Mouse (Mus musculus): ENCODE measurements around the gene Tmem74b.

The Tmem74b gene

DNA sequence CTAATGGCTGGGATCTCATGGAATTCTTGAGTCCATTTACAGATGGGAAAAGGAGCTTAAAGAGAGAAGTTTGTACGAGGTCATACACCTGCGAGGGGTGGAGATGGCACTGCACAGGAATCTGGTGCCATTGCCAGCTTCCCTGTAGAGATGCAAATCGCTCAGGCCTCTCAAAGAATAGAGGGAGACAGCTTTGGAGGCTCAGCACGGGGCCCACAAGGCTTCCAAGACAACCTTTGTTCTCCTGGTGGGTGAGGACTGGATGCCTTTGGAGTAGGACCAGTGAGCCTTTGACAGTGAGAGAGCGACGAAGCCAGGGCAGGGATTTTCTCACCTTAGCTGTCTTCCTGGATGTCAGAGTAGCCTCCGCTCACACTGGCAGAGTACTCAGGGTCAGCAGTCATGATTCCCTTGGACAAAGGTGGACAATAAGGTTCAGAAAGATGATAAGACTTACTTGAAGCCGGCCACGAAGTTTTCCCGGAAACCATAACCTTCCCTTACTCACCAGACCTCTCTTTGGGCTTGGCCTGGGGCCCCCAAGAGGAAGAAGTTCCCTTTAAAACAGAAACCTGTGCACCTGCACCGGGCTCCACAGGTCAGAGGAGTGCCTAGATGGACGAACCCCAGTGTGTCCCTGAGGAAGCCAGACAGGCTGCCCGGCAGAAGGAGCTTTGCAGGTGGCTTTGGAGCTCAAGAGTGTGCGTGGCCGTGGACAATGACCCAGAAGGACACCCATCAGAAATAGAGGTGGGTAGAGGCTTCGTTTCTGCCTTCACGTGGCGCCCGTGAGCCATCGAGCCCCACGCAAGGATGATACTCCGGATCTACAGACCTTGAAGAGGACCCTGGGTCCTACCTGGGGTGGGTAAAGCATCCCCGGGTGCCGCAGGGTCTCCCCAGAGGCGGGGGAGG is at the start of gene Tmem74b:
Gene Tmem74b (plus strand): TSS at position 778 of the 915 bp plus-strand sequence.
- DNase-seq (ENCODE audit: low spot score in 2 of 2) = no peak

DNA sequence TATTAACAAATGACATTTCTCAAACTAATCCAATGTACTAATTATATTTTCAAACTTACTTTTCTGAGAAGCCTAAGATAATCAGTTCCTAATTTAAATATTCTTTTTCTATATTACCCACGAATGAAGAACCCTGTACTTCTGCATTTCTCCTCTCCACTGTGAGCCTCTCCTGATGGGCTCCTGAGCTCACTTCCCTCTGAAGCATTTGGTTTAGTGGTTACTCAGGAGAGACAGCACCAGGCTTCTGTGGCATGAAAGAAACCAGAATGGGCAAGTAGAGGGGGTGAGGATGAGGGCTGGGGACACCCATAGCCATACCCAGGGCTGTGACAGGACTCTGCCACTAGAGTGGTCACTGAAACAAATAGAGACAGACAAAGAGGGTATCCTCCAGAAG is 49.8 kb upstream of the Tmem74b start:
- DNase-seq (ENCODE audit: low spot score in 2 of 2) = no peak

DNA sequence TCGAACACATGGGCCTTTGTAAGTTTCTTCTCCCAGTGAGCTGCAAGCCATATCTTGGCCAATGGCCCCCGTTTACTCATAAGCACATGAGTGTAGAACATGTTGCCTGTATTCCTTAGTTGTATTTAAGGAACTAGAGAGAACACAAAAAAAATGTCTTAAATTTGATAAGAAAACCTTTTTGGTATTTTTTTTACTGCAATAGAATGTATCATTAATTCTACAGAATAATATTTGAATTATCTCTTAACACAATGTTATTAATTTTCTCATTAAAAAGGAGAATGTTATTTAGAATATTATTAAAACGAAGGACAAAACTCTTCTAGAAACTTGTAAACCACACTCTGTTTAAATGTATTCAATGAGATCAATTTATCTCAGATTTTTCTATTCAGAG is 33.4 kb upstream of the Tmem74b start, which contains the start of gene Rad21l:
Gene Rad21l (minus strand): TSS at position 101 of the 400 bp plus-strand sequence.
- no peak for DNase-seq (ENCODE audit: low spot score in 2 of 2)

DNA sequence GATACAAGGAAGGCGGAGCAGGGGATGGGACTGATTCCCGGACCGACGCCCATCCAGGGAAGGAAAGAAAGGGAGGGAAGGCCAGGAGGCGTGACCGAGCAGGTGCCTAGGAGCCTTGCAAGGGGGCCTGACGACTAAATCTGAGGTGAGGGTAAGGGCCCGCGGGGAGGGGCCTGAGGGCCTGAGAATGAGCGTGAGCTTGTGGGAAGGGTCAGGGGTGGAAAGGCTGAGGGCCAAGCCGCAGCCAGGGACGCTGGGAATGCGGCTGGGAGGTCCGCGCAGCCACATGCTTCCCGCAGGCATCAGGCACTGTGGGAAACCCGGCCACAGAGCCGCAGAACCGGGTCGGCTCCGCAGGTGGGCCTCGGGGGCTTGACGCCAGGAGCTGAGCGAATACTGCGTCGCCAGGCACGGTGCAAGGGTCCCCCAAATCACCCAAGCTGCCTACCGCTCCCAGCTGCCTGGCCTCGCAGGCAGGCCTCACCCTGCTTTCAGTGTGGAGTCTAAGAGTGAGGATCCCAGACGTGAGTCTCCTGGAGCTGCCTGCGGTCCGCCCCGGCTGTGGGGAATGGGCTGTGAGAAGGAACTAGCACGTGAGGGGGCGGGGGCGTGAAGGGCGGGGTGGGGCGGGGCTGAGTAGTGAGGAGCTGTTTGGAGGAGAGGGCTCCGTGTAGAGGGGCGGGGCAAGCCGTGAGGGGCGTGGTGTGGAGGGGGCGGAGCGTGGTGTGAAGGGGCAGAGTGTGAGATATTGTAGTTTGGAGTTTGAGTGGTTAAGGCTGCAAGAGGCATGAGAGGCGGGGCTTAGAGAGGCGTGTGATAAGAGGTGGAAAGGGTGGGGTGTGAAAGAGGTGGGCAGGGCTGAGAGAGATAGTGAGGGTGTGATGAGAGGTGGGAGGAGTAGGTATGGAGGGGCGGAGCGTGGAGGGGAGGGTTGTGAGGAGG is 31.5 kb upstream of the Tmem74b start:
- DNase-seq (ENCODE audit: low spot score in 2 of 2) = peak in 1 of 2 experiments; percentile 13

DNA sequence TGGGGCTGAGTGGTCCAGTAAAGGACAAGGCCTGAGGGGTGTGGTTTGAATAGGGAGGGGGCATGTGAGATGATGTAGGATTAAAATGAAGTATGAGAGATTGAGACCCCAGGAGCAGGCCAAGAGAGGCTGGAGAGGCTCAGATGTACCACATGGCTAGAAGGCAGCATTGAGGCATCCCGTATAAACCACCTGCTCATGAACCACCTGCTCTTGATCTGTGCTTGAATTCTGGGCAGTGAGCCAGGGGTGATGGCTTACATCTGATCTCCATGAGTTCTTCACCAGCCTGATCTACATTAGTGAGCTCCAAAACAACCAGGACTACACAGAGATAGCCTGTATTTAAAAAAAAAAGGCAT is 30.9 kb upstream of the Tmem74b start:
- no peak for DNase-seq (ENCODE audit: low spot score in 2 of 2)

DNA sequence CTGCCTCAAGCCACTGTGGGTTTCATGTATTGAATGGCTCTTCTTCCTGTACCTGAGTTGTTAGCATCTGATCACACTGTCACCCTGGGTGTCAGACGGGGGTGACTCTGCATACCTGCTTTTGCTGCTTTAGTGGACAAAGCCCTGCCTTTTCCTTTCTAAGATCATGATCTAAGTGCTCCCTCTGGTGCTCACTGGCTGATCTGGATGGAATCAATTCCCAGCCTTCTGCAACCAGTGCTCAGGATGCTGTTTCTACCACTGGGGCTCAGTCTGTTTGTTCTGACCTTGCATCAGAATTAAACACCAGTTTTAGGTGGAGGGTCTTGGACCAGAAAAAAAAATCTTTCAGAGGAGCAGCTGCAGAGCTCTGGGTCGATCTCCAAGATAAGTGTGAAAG is 25.6 kb upstream of the Tmem74b start:
- no peak for DNase-seq (ENCODE audit: low spot score in 2 of 2)

DNA sequence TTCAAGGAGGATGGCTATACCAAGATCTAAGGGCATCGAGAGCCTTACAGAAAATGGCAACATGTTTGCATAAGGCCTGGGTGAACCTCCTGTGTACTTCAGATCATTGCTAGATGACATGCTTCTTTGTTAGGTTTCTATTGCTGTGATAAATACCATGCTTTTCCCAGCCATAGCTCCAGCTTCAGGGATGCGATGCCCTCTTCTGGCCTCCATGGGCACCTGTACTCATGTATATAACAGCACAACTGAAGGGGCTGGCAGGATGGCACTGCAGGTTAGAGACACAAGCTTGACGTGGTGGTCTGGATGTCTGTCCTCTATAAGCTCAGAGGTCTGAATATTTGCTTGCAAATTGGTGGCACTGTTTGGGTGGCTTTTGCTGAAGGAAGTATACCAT is 19.5 kb upstream of the Tmem74b start:
- DNase-seq (ENCODE audit: low spot score in 2 of 2) = no peak

DNA sequence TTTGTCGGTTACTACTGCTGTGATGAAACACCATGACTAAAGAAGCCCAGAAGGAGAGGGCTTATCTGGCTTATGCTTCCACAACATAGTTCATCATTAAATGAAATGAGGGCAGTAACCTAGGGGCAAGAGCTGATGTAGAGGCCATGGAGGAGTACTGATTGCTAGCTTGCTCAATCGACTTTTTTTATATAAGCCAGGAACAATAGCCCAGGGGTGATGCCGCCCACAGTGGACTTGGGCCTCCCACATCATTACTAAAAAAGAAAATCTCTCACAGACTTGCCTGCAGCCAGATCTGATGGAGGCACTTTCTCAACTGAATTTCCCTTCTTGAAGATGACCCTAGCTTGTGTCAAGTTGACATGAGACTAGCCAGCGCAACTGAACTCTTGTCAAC is 18.8 kb upstream of the Tmem74b start:
- DNase-seq (ENCODE audit: low spot score in 2 of 2) = no peak

DNA sequence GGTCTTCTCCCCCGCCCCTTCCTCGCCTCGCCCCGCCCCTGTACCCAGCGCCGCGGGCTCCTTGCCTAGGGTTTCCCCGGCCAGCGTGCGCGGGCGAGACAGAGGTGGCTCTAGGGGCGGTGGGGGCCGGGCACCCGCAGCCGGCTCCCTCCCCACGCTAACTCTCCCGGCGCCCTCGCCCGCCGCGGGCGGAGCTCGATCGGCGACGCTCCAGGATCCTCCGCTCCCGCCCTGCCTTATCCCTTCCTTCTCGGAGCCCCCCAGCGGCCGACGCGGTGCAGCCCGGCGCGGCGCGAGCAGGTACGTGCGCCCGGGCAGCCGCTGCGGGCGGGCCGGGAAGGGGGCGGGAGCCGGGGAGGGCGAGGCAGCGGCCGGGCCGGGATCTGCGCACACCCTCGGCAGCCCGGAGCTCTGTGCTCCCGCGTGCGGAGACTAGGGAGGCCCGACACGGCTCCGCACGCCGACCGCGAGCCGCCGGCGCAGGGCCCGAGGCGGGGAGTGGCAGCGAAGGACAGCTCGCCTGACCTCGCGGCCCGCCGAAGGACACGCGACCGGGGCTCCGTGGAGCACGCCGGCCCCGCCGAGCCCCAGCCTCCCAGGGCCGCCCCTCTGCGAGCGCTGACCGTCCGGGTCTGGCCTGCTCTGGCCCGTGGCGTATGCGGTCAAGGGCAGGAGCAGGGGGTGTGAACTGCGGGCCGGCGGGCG is 490 bp downstream of the Tmem74b start:
- DNase-seq (ENCODE audit: low spot score in 2 of 2) = no peak

DNA sequence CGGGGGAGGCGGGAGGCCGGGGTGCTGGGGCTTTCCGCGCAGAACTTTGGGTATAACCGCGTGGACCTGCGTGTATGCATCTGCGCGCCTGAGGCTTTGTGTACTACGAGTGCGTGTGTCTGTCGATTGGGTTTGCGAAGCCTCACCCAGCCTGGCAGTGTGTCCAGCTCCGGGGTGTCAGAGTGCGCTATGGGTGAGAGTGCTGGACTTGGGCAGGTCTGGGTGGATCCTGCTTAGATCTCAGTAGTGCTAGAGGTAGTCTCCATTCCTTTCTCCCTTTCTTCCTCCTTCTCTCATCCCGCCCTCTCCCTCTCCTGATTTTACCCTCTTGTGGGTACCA is 1.0 kb downstream of the Tmem74b start:
- DNase-seq (ENCODE audit: low spot score in 2 of 2) = no peak

DNA sequence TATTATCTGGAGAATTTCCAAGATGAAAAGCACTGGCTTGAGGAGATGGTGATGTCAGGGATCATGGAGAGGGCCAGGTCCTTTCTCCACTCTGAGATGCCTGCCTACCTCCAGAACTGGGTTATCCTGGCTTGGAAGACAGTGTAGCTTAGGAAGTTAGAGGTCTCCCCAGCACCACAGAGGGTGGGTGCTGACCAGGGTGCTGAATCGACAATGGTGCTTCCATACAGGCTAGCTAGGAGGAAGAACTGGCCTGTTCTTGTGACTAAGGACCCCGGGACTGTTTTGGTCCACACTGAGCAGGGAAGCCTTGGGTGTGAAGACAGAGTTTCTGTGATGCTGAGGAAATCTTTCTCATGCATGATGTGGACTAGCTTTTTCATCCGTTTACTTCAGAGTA is 10.8 kb downstream of the Tmem74b start:
- peak in 1 of 2 experiments; percentile 21 for DNase-seq (ENCODE audit: low spot score in 2 of 2)

DNA sequence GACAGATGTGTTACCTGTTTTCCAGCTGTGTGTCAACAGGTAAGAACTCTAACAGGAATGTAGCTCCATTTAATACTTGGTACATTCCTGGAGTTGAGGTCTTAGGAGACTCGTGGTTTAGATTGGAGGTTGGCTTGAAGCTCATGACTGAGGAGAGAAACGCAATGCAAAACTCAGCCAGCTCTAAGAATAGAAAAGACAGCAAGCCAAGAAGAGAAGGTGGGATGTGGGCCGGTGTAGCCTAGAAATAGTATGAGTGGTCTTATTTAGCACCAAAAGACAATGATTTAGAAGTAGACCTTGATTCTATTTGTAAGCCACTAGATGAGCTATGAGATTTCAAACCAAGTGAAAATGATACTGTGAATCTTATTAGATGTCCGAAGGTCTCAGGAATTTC is 13.7 kb downstream of the Tmem74b start:
- no peak for DNase-seq (ENCODE audit: low spot score in 2 of 2)

DNA sequence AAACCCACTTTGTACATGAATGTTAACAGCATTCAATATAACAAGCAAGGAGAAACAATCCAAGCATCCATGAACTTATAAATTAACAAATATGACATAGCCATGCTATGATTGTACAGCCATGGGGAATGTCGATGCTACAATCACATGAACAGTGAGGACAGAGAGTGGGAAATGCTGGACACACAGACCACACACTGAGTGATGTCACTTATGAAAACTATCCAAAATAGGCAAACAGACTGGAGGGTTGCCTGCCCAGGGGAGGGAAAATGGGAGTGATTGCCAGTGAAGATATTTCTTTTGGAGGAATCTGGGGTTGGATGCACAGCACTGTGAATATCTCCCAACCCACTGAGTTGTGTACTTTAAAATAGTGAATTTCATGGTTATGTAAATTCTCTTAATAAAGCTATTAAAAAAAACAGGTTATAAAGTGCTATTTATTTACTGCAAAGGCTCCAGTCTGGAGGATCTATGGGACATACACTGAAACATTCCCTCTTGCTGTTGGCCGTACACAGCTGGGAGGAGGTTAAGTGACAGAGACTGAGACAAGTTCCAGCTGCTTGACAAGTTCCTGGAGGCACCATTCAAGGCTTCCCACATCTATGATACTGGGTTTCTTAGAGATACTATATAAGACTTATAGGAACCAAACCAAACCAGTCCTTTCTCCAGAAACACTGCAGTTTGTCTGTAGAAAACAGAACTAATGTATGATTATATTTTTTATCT is 14.7 kb downstream of the Tmem74b start:
- no peak for DNase-seq (ENCODE audit: low spot score in 2 of 2)

DNA sequence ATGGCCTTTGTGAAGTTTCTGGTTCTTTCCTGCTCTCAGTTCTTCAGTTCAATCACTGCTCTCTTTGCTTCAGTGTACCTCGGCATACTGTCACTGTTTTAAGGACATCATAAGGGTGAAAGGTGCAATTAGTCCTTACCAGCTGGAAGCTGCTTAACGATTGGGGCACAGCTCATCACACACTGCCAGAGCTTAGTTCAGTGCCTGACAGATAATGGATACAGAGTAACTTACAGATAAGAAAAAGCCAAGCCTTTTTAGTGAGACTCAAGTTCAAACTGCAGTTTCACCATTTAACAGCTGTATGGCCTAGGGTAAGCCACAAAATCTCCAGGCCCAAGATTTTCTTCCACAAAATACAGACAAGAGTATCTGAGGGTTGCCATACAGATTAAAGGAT is 22.3 kb downstream of the Tmem74b start:
- DNase-seq (ENCODE audit: low spot score in 2 of 2) = no peak

DNA sequence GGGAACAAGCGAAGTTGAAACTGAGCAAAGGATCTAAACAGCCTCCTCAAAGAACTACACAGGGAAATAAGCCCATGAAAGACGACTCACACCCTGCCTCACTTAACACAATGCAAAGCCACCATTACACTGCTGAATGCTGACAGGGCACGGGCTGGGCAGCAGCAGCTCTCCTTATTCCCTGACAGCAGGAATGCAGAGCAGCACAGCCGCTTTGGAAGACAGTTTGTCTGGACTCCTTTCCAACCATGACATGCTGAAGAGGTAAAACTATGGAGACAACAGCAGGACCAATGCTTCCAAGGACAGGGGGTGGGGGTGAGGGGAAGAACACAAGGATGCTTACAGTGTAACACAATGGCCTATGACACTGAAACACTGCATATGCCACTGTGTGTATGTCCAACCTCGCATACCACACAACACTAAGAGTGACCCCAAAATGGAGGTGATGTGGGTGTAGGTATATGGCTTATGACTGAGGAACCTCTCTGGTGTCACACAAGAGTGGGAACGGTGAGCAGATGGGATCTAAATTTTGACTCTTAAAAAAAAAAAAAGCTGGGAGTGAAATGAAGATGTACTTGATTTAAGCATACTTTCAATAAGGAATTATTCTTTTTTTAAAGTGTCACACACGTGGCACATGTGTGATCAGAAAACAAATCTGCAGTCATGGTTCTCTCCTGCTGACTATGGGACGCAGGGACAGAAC is 31.5 kb downstream of the Tmem74b start:
- DNase-seq (ENCODE audit: low spot score in 2 of 2) = no peak

DNA sequence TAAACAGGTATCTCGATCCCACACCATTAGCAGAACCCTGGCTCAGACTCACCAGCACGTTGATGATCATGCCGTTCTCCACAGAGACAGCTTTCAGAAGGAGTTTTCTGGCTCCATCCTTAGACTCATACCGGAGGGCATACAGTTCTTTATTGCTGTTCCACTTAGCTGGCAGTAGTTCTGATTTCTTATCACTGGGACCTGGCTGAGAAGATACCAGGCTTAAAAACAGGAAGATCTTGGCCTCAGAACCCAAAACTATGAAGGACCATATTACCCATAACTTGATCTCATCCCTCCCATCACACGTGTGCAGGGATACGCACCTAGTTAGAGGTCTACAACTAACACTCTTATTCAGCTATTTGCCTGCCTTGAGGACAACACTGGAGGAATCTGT is 33.6 kb downstream of the Tmem74b start:
- DNase-seq (ENCODE audit: low spot score in 2 of 2) = no peak

DNA sequence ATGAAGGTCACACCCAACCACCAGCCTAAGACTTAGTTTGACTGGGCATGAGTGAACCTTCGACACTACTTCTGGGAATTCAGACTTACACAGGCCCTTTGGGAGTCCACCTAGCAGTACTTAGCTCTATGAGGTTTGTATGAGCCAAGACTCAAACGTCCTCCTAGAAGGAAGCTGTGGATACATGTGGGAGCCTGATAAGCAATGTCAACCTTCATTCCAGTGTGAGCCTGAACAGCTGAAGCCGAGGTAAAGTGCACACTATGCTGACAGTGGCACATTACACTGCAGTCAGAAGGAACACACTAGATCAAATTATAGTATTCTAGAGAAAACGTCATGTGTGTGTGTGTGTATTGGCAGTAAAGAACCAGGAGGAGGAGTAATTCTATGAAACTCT is 36.7 kb downstream of the Tmem74b start:
- no peak for DNase-seq (ENCODE audit: low spot score in 2 of 2)

DNA sequence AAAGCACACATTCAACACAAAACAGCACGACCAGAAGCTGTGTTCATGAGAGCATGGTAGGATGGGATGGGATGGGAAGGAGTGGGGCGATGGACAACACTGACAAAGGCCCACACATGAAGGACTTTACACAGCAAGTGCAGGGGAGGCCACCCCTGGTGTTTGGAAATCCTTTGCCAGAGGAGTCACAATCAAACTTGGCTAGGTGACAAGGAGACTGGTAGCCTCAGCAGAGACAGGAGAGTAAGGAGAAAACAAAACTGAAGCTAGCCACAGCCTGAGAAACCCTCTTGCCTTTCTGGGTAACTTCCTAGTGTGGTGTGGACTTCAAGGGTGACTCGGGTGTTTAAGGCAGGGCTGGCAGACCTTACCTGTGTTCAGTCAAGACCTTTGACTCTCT is 37.3 kb downstream of the Tmem74b start:
- no peak for DNase-seq (ENCODE audit: low spot score in 2 of 2)

DNA sequence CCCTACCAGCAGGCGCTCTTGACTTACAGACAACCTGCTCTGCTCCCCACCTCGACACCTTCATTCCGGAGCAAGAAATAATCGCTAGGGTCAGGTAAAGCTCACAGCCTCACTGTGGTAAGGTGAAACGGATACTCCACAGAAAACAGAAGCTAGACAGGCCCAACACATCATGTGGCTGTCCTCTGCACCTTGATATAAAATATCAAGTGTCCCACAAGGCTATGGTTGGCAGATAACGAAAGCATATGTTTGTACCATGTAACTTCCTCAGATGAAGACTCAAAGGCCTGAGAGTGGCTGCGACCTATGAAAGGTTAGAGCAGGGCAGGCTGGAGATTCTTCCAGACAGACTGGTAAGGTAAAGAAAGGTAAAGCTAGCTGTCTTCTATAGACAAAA is 37.7 kb downstream of the Tmem74b start:
- no peak for DNase-seq (ENCODE audit: low spot score in 2 of 2)

DNA sequence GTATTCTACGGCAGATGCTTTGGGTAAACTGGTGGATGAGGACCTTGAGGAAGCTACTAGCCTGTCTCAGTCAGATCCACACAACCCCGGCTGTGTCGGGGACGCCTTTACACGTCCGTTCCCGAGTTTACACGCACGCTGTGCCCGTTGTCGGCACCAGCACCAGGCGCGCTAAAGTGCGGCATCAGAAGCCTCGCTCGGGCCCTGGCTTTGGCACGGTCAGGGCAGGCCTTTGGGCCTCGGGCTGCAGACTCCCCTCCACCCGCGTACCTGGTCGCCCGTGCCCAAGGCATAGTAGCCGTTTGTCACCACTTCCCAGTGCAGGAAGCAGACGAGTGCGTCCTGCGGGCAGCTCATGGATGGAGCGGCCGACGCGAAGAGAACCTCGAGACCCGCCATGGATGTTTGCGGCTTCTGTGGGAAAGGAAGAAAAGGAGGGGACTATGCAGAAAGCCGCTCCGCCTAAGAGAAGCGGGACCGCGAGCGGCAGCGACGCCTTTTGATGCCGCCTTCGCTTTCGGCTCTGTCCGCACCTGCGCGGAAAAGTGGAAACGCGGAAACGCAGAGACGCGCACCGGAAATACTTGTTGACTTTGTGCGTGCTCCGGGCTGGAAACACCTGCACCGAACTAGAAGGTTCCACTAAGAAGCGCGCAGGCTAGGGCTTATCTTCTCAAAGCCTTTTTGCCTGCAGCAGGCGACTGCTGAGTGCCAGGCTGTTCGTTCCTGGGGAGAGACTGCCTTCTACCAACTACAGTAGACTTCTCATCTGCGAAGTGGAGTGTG is 39.1 kb downstream of the Tmem74b start:
- peak; percentile 89 to 94 for DNase-seq (ENCODE audit: low spot score in 2 of 2)
